Mouse (Mus musculus) hindbrain, embryonic 15.5 days (tissue): ENCODE measurements around the gene Kcnk7. TPM values are rescaled to one million over a fixed set of nuclear protein-coding genes. Genes with fewer than 3 reads are reported as not detected.
A peak's percentile ranks its signal among the peaks of the same experiment; 100 is the strongest.

Source experiments
- ATAC-seq: fragments of 200-750 bp; cut with Nextera tagmentation; 2 replicates; pipeline ENCODE4 v1.8.0; 2017; ENCODE audit warnings: low read depth, moderate number of reproducible peaks, moderate TSS enrichment; ENCODE audit not compliant: low FRiP score
- H3K27ac ChIP-seq: fragments of 300-500 bp; sonication (generic); replicated peaks from 2 replicates; pipeline ENCODE4 v1.5.1; 2015; ENCODE audit warnings: mild to moderate bottlenecking, inconsistent platforms
- H3K27me3 ChIP-seq: fragments of 300-500 bp; sonication (generic); 2 replicates; pipeline ENCODE4 v1.6.1; 2015; ENCODE audit warnings: control low read depth, inconsistent platforms
- H3K36me3 ChIP-seq: fragments of 300-500 bp; sonication (generic); 2 replicates; pipeline ENCODE4 v1.6.1; 2015; ENCODE audit warnings: control low read depth, inconsistent platforms
- H3K4me1 ChIP-seq: fragments of 300-500 bp; sonication (generic); replicated peaks from 2 replicates; pipeline ENCODE4 v1.6.1; 2015; ENCODE audit warnings: control low read depth, inconsistent platforms
- H3K4me2 ChIP-seq: fragments of 300-500 bp; sonication (generic); 2 replicates; pipeline ENCODE4 v1.6.1; 2015; ENCODE audit warnings: moderate library complexity, mild to moderate bottlenecking, inconsistent platforms
- H3K4me3 ChIP-seq: fragments of 300-500 bp; sonication (generic); 2 replicates; pipeline ENCODE4 v1.5.1; 2015; ENCODE audit warnings: mild to moderate bottlenecking, inconsistent platforms
- H3K9ac ChIP-seq: fragments of 300-500 bp; sonication (generic); 2 replicates; pipeline ENCODE4 v1.6.1; 2015; ENCODE audit warnings: inconsistent platforms
- H3K9me3 ChIP-seq: fragments of 300-500 bp; sonication (generic); 2 replicates; pipeline ENCODE4 v1.6.1; 2016; ENCODE audit warnings: control low read depth, inconsistent platforms
- WGBS: fragments of 180-500 bp; shearing (Covaris S2); methylation state at CpG from one replicate; pipeline ENCODE4 v1.1.7; 2015; 5-methylcytosine and 5-hydroxymethylcytosine counted together
- polyA plus RNA-seq: library from polyadenylated mRNA; unstranded; fragments of >200 nt; fragmentation: Nextera tagmentation; extraction: Ambion mirVana; gene quantifications from 2 replicates; pipeline ENCODE4 v1.2.1, GENCODE M21; 2015

The Kcnk7 gene
- polyA plus RNA-seq, 1 experiment from 2014 or later = 0.14 TPM

- Histone ChIP-seq H3K4me2 (peak overlapping the region; percentile 52), H3K36me3 (peaks cover 34% of the 10 kb centered on the region), H3K27ac (peak overlapping the region; percentile 31; the same call in 1 of the 2 replicates), H3K4me3 (peak overlapping the region; percentile 28), H3K9me3 (no peaks in the 10 kb centered on the region), H3K27me3 (no peaks in the 10 kb centered on the region), H3K4me1 (peaks cover 32% of the 10 kb centered on the region), H3K9ac (peak overlapping the region; percentile 31)
- 21% methylated on average over 43 of the region's 43 CpGs for WGBS
- peak; percentile 57 for ATAC-seq
These were observed 11.9 kb downstream of the Kcnk7 start for GRCm38 (mm10) chr19:5715793-5716688.

- H3K4me3 ChIP-seq = no peak overlapping the region
- no peak for ATAC-seq
- H3K4me1 ChIP-seq = peaks cover 32% of the 10 kb centered on the region
- peak overlapping the region; percentile 52 for H3K4me2 ChIP-seq
- H3K9ac ChIP-seq = no peak overlapping the region
- peaks cover 40% of the 10 kb centered on the region for H3K36me3 ChIP-seq
- peak overlapping the region; percentile 26; the same call in 1 of the 2 replicates for H3K27ac ChIP-seq
- WGBS = 46% methylated on average over 10 of the region's 10 CpGs
- no peaks in the 10 kb centered on the region for H3K27me3 ChIP-seq
- no peaks in the 10 kb centered on the region for H3K9me3 ChIP-seq
These were observed 12.8 kb downstream of the Kcnk7 start for GRCm38 (mm10) chr19:5716955-5717354.

- no peaks in the 10 kb centered on the region for H3K9me3 ChIP-seq
- peaks cover 42% of the 10 kb centered on the region for H3K36me3 ChIP-seq
- no peak overlapping the region for H3K4me2 ChIP-seq
- H3K9ac ChIP-seq = no peak overlapping the region
- ATAC-seq = no peak
- no peak overlapping the region for H3K4me3 ChIP-seq
- no peak overlapping the region for H3K27ac ChIP-seq
- 93% methylated on average over 6 of the region's 6 CpGs for WGBS
- no peaks in the 10 kb centered on the region for H3K27me3 ChIP-seq
- H3K4me1 ChIP-seq = peaks cover 29% of the 10 kb centered on the region
These were observed 17.1 kb downstream of the Kcnk7 start for GRCm38 (mm10) chr19:5721233-5721632.

GRCm38 (mm10) chr19:5722848-5723425 is 18.8 kb downstream of the Kcnk7 start:
- no peak overlapping the region for H3K4me3 ChIP-seq
- H3K4me2 ChIP-seq = no peak overlapping the region
- WGBS = 92% methylated on average over 7 of the region's 7 CpGs
- peaks cover 38% of the 10 kb centered on the region for H3K36me3 ChIP-seq
- no peak overlapping the region for H3K27ac ChIP-seq
- ATAC-seq = no peak
- no peaks in the 10 kb centered on the region for H3K27me3 ChIP-seq
- H3K9me3 ChIP-seq = no peaks in the 10 kb centered on the region
- peaks cover 35% of the 10 kb centered on the region for H3K4me1 ChIP-seq
- no peak overlapping the region for H3K9ac ChIP-seq

GRCm38 (mm10) chr19:5723934-5724548 is 19.9 kb downstream of the Kcnk7 start:
- ATAC-seq = no peak
- peak overlapping the region; percentile 97; the same call in 1 of the 2 replicates for H3K4me2 ChIP-seq
- H3K27ac ChIP-seq = no peak overlapping the region
- no peak overlapping the region for H3K9ac ChIP-seq
- no peak overlapping the region for H3K4me3 ChIP-seq
- H3K4me1 ChIP-seq = peaks cover 44% of the 10 kb centered on the region
- 64% methylated on average over 4 of the region's 4 CpGs for WGBS
- H3K9me3 ChIP-seq = no peaks in the 10 kb centered on the region
- H3K36me3 ChIP-seq = peaks cover 29% of the 10 kb centered on the region
- H3K27me3 ChIP-seq = no peaks in the 10 kb centered on the region

- Histone ChIP-seq H3K9ac (no peak overlapping the region; the same call in 1 of the 2 replicates), H3K36me3 (peaks cover 27% of the 10 kb centered on the region), H3K27ac (0 out of 2 replicates have a peak overlapping the region, but pooled peaks have one; percentile 3), H3K4me3 (no peak overlapping the region), H3K4me1 (peaks cover 45% of the 10 kb centered on the region), H3K9me3 (no peaks in the 10 kb centered on the region), H3K27me3 (no peaks in the 10 kb centered on the region), H3K4me2 (peak overlapping the region; percentile 97)
- 75% methylated on average over 7 of the region's 7 CpGs for WGBS
- no peak for ATAC-seq
These were observed 20.4 kb downstream of the Kcnk7 start for GRCm38 (mm10) chr19:5724549-5724941.

- H3K9me3 ChIP-seq = no peaks in the 10 kb centered on the region
- H3K4me3 ChIP-seq = peak overlapping the region; percentile 29
- 0 out of 2 replicates have a peak overlapping the region, but pooled peaks have one; percentile 3 for H3K27ac ChIP-seq
- no peak for ATAC-seq
- no peaks in the 10 kb centered on the region for H3K27me3 ChIP-seq
- H3K9ac ChIP-seq = no peak overlapping the region; the same call in 1 of the 2 replicates
- WGBS = 72% methylated on average over 12 of the region's 12 CpGs
- H3K4me1 ChIP-seq = peaks cover 51% of the 10 kb centered on the region
- peaks cover 21% of the 10 kb centered on the region for H3K36me3 ChIP-seq
- peak overlapping the region; percentile 97 for H3K4me2 ChIP-seq
These were observed 21.0 kb downstream of the Kcnk7 start for GRCm38 (mm10) chr19:5725029-5725707.

- H3K4me3 ChIP-seq = peak within 1 kb of the TSS; percentile 81
- peak within 1 kb of the TSS; percentile 53; the same call in 1 of the 2 replicates for H3K27ac ChIP-seq
- no peak for ATAC-seq
- peak within 1 kb of the TSS; percentile 94 for H3K9ac ChIP-seq
- peak within 1 kb of the TSS; percentile 97 for H3K4me2 ChIP-seq
- H3K4me1 ChIP-seq = peaks cover 59% of the 10 kb centered on the region
- H3K36me3 ChIP-seq = peaks cover 13% of the 10 kb centered on the region
- no peaks in the 10 kb centered on the region for H3K27me3 ChIP-seq
- no peaks in the 10 kb centered on the region for H3K9me3 ChIP-seq
- 12% methylated on average over 49 of the region's 49 CpGs for WGBS
These were observed 21.8 kb downstream of the Kcnk7 start, which contains the start of gene Ehbp1l1 for GRCm38 (mm10) chr19:5725767-5726515. Gene Ehbp1l1, minus strand, starts transcription at chr19:5726317.

GRCm38 (mm10) chr19:5726961-5727578 is 22.9 kb downstream of the Kcnk7 start:
- Histone ChIP-seq H3K9me3 (no peaks in the 10 kb centered on the region), H3K4me1 (peaks cover 68% of the 10 kb centered on the region), H3K4me2 (peak overlapping the region; percentile 97), H3K27me3 (no peaks in the 10 kb centered on the region), H3K36me3 (0 out of 2 replicates have a peak, but pooled peaks cover 6% of the 10 kb centered on the region), H3K27ac (peak overlapping the region; percentile 53; the same call in 1 of the 2 replicates), H3K4me3 (peak overlapping the region; percentile 81), H3K9ac (peak overlapping the region; percentile 94)
- no peak for ATAC-seq
- WGBS = 80% methylated on average over 15 of the region's 15 CpGs

GRCm38 (mm10) chr19:5727701-5728100 is 23.5 kb downstream of the Kcnk7 start:
- Histone ChIP-seq H3K9ac (peak overlapping the region; percentile 94), H3K4me3 (peak overlapping the region; percentile 81), H3K27me3 (no peaks in the 10 kb centered on the region), H3K4me2 (peak overlapping the region; percentile 97), H3K27ac (peak overlapping the region; percentile 91), H3K4me1 (peaks cover 68% of the 10 kb centered on the region), H3K9me3 (no peaks in the 10 kb centered on the region), H3K36me3 (0 out of 2 replicates have a peak, but pooled peaks cover 6% of the 10 kb centered on the region)
- WGBS = 4% methylated on average over 14 of the region's 14 CpGs
- ATAC-seq = no peak
